Mouse (Mus musculus) cortical plate, adult 2 months (tissue): ENCODE measurements around the gene Slc43a1.

Source experiments
- CTCF ChIP-seq: fragments of 200-500 bp; IDR thresholded peaks from 2 replicates; pipeline ENCODE4 v1.5.1; 2011; ENCODE audit warnings: mild to moderate bottlenecking, control low read depth, low read length; ENCODE audit not compliant: insufficient read depth; ENCODE audit errors: extremely low read depth
- POLR2A ChIP-seq: fragments of 200-500 bp; IDR thresholded peaks from 2 replicates; pipeline ENCODE4 v1.6.1; 2011; ENCODE audit warnings: mild to moderate bottlenecking, low read length, control low read depth; ENCODE audit not compliant: insufficient read depth; ENCODE audit errors: extremely low read depth

GRCm38 (mm10) chr2:84826488-84827282, 12.0 kb upstream of the Slc43a1 start, which contains the start of gene Timm10:
- TF ChIP-seq CTCF, result no peak
- peak; percentile 83; the same call in 1 of the 2 replicates for TF ChIP-seq POLR2A
